Mouse (Mus musculus) retina, adult 2 months (tissue): ENCODE results near the gene Ctla2b.
"Not testable (repeated sequence)": the region's sequence is repeated elsewhere in the genome, so short reads cannot be mapped to it uniquely, and the experiment has no call there.

Source experiments
- DNase-seq: peaks from one replicate; pipeline ENCODE4 v3.0.0-alpha.2; 2012; ENCODE audit warnings: low read depth, low spot score

The Ctla2b gene

GRCm38 (mm10) chr13:60897328-60897727 is at the start of gene Ctla2b:
Gene Ctla2b, minus strand, starts transcription at chr13:60897447.
- DNase-seq: no peak

DNA sequence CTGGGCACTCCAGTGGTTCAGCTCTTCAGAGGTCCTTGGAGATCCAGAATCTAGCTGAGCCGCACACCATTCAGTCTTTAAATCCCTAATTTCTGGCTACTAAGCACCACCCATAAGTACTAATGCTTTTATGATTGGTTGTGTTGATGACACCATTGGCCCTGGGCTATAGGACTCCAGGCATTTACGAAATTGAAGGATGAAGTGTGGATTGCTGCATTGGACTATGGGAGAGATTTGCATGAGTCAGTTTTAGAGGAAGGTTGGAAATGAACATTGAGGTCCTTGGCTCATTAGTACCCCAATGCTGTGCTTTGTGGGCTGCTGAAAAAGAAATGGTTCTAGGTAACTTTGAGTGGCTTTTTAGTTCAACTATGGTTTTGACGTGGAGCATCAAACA is 44.6 kb upstream of the Ctla2b start, which contains the start of gene Tpbpa:
Tpbpa (minus strand) TSS at position 101 of the 400 bp plus-strand sequence.
- DNase-seq: not testable (repeated sequence)

- no peak for DNase-seq
Observed at GRCm38 (mm10) chr13:60936500-60936901, 39.3 kb upstream of the Ctla2b start, which contains the start of the genes Gm49391 and Ctla2a. Gene Gm49391, minus strand, starts transcription at chr13:60936571. Gene Ctla2a, minus strand, starts transcription at chr13:60936625.

DNA sequence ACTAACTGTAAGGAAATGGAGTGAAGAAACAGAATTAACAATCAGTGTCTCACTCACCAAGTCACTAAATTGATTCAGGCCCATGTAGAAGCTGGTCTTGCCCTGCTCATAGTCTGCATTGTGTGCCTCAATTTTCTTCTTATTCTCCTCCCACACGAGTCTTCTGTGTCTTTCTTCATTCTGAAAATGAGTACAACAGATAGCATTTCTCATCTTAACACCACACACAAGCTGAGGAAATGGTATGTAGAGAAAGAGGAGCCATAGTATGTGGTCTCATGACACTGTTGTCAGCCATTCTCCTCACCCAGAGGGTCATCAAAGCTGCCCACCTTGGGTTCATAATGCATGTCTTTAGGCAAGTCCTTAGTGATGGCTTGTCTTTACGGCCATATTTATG is 38.2 kb upstream of the Ctla2b start, which contains the start of gene Gm49393:
Gm49393 (minus strand) TSS at position 101 of the 400 bp plus-strand sequence.
- not testable (repeated sequence) for DNase-seq

DNA sequence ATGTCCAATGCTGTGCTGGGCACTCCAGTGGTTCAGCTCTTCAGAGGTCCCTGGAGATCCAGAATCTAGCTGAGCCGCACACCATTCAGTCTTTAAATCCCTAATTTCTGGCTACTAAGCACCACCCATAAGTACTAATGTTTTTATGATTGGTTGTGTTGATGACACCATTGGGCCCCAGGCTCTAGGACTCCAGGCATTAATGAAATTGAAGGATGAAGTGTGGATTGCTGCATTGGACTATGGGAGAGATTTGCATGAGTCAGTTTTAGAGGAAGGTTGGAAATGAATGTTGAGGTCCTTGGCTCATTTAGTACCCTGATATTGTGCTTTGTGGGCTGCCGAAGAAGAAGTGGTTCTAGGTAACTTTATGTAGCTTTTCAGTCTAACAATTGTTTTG is 7.5 kb upstream of the Ctla2b start, which contains the start of gene Tpbpb:
Tpbpb (minus strand) TSS at position 101 of the 400 bp plus-strand sequence.
- not testable (repeated sequence) for DNase-seq

DNA sequence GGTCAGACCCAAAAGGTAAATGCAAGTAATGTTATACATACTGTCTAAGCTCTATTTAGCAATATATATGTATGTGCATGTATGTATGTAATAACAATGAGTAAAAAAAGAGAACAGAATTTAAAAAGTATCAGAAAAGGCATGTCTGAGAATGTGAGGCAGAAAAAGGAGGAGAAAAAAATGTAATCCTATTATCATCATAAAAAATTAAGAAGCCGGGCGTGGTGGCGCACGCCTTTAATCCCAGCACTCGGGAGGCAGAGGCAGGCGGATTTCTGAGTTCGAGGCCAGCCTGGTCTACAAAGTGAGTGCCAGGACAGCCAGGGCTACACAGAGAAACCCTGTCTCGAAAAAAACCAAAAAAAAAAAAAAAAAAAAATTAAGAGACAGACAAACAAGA is 453 bp downstream of the Ctla2b start, which contains the start of gene Gm49392:
Gm49392 (minus strand) TSS at position 101 of the 400 bp plus-strand sequence.
- DNase-seq: not testable (repeated sequence)

DNA sequence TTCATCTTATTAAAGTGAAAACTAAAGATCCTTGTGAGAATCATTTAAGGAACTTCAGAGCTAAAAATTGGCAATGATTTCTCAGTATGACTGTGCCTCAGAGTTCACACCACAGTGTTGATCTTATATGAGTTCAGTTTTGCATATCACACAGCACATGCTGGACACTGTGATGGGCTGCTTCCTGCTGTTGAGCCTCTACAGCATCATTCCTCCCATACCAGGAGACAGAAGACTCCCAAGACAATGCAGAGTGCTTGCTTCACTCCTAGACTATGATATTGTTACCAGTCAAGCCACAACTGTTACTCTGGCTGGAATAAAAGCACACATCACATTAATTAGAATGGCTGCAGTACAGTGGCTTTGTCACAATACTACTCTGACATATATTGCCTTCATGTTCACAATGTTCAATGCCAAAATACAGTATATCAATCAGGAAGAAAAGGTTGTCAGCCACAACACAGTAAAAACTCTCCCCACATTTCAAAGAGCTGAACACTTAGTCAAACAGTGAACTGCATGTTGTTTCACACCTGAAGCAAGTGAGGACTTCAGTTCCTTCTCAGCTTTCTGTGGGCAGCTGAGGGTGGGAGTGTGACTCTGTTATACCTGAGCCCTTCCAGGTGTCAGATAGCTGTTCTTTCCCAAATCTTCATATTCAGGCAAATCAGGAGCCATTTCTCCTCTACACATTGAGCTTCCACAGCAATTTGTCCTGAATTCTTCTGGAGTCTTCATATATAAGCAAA is 1.7 kb downstream of the Ctla2b start:
- DNase-seq: no peak

- DNase-seq: no peak
Observed at GRCm38 (mm10) chr13:60892301-60892700, 4.9 kb downstream of the Ctla2b start.

DNA sequence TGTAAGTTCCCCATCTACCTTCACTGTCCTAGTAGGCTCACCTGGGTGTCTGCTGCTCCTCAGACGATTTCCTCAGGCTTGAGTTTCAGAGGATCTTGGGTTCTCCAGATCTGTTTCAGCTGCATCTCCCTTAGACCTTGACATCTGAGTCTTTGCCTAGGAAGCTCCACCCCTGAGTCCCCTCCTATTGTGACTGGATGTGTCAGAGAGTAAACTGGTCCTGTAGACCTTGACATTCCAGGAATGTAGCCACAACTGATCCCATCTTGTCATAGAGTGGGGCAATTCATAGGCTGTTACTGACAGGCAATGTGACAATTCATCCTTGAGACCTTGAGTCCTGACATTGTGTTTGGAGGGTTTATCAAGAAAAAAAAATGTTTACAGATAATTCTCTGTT is 33.0 kb downstream of the Ctla2b start, which contains the start of gene 4930486L24Rik:
4930486L24Rik (minus strand) TSS at position 195 of the 400 bp plus-strand sequence.
- DNase-seq: no peak

DNA sequence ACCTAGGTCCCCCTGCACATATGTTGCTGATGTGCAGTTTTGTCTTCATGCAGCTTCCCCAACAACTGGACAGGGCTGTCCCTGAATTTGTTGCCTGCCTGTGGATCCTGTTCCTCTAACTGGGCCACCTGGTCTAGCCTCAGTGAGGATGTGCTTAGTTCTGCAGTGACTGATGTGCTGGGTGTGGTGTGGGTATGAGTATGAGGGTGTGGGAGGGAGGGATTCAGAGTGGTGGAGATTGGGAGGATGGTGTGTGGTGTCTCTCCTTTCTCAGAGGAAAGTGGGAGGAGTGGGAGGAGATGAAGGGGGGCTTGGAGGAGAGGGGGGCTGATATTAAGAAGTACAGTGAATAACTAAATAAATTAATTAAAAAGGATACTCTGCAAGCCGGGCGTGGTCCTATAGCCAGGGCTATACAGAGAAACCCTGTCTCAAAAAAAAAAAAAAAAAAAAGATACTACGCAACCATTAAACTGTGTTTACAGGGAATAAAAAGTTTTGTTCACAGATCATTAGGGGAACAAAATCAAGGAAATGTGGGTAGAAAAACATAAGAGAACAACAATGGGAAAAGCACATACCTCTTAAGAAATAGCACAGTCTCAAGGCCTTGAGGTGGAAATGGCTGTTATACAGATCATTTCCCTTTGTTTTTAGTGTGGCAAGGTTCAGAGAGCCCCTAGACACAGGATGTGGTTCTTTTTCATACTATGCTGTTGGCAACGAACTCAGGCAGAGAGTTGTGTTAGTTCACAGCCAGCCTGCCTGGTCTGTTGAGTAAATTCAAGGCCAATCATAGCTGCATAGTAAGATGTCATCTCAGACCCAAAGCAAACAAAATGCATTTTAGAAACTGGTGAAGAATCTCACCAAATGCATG is 48.8 kb downstream of the Ctla2b start:
- no peak for DNase-seq
